Mouse (Mus musculus) hindbrain, postnatal 0 days (tissue): ENCODE data around the gene Syt7. TPM values are rescaled to one million over a fixed set of nuclear protein-coding genes. Genes with fewer than 3 reads are reported as not detected.

Source experiments
- ATAC-seq: fragments of 200-750 bp; cut with Nextera tagmentation; 2 replicates; pipeline ENCODE4 v1.8.0; 2017; ENCODE audit warnings: mild to moderate bottlenecking, moderate TSS enrichment, moderate library complexity
- DNase-seq: peaks from one replicate; pipeline ENCODE4 v3.0.0-alpha.2; 2015; ENCODE audit warnings: low spot score
- H3K27ac ChIP-seq: fragments of 300-500 bp; sonication (generic); 2 replicates; pipeline ENCODE4 v1.5.1; 2014; ENCODE audit warnings: mild to moderate bottlenecking
- H3K27me3 ChIP-seq: fragments of 300-500 bp; sonication (generic); 2 replicates; pipeline ENCODE4 v1.6.1; 2014; ENCODE audit warnings: low read length, mixed read lengths; ENCODE audit not compliant: insufficient read depth
- H3K36me3 ChIP-seq: fragments of 300-500 bp; sonication (generic); 2 replicates; pipeline ENCODE4 v1.6.1; 2014; ENCODE audit warnings: low read length, mixed read lengths; ENCODE audit not compliant: insufficient read depth
- H3K4me1 ChIP-seq: fragments of 300-500 bp; sonication (generic); 2 replicates; pipeline ENCODE4 v1.6.1; 2014; ENCODE audit warnings: antibody characterized with exemption, low read length, mixed read lengths; ENCODE audit not compliant: insufficient read depth
- H3K4me2 ChIP-seq: fragments of 300-500 bp; sonication (generic); 2 replicates; pipeline ENCODE4 v1.6.1; 2014; ENCODE audit warnings: low read depth, mild to moderate bottlenecking, low read length, moderate library complexity, mixed read lengths
- H3K4me3 ChIP-seq: fragments of 300-500 bp; sonication (generic); 2 replicates; pipeline ENCODE4 v1.5.1; 2014; ENCODE audit warnings: low read length
- H3K9ac ChIP-seq: fragments of 300-500 bp; sonication (generic); replicated peaks from 2 replicates; pipeline ENCODE4 v1.6.1; 2014; ENCODE audit warnings: mild to moderate bottlenecking, low read length, moderate library complexity, mixed read lengths
- H3K9me3 ChIP-seq: fragments of 300-500 bp; sonication (generic); 2 replicates; pipeline ENCODE4 v1.6.1; 2016; ENCODE audit warnings: low read length, mixed read lengths
- CTCF ChIP-seq: IDR thresholded peaks from 2 replicates; pipeline ENCODE4 v1.5.1; 2016; ENCODE audit warnings: antibody characterized with exemption, control low read depth, low read depth
- WGBS: fragments of 180-500 bp; shearing (Covaris S2); extraction: QIAGEN DNeasy Blood & Tissue Kit; methylation state at CpG from one replicate; pipeline ENCODE4 v1.1.7; 2014; 5-methylcytosine and 5-hydroxymethylcytosine counted together
- polyA plus RNA-seq: library from polyadenylated mRNA; unstranded; fragments of >200 nt; fragmentation: Nextera tagmentation; extraction: Ambion mirVana; gene quantifications from 2 replicates; pipeline ENCODE4 v1.2.1, GENCODE M21; 2015
- total RNA-seq: library from RNA; depleted of rRNA; stranded (reverse); fragments of >200 nt; gene quantifications from 2 replicates; pipeline ENCODE4 v1.2.3, GENCODE M21; 2014

The Syt7 gene
- total and polyA plus RNA-seq, 2 experiments from 2014 or later = 17.4 to 93.4 TPM

GRCm38 (mm10) chr19:10421986-10422976, 33.4 kb downstream of the Syt7 start:
- TF ChIP-seq CTCF = no peak
- Histone ChIP-seq H3K4me2 (peak overlapping the region; percentile 41), H3K27me3 (no peaks in the 10 kb centered on the region), H3K9me3 (no peaks in the 10 kb centered on the region), H3K4me1 (peaks cover 9% of the 10 kb centered on the region; the same call in 1 of the 2 replicates), H3K9ac (no peak overlapping the region), H3K27ac (no peak overlapping the region), H3K4me3 (no peak overlapping the region), H3K36me3 (no peaks in the 10 kb centered on the region)
- 14% methylated on average over 50 of the region's 53 CpGs for whole genome bisulfite sequencing
- DNase-seq = peak; percentile 17
- ATAC-seq = no peak

GRCm38 (mm10) chr19:10424751-10425150, 35.9 kb downstream of the Syt7 start:
- ATAC-seq (no peak), DNase-seq (no peak)
- Histone ChIP-seq H3K4me3 (no peak overlapping the region), H3K27me3 (no peaks in the 10 kb centered on the region), H3K4me2 (no peak overlapping the region), H3K9me3 (no peaks in the 10 kb centered on the region), H3K4me1 (peaks cover 5% of the 10 kb centered on the region; the same call in 1 of the 2 replicates), H3K9ac (no peak overlapping the region), H3K27ac (no peak overlapping the region), H3K36me3 (no peaks in the 10 kb centered on the region)
- 19% methylated on average over 1 of the region's 1 CpGs for WGBS
- TF ChIP-seq CTCF = no peak

- 50% methylated on average over 13 of the region's 13 CpGs for WGBS
- TF ChIP-seq CTCF = no peak
- no peaks in the 10 kb centered on the region for H3K36me3 ChIP-seq
- no peak overlapping the region for H3K4me3 ChIP-seq
- peaks cover 11% of the 10 kb centered on the region; the same call in 1 of the 2 replicates for H3K4me1 ChIP-seq
- H3K27me3 ChIP-seq = no peaks in the 10 kb centered on the region
- no peak overlapping the region for H3K27ac ChIP-seq
- ATAC-seq = peak; percentile 9; the same call in 1 of the 2 replicates
- H3K9me3 ChIP-seq = no peaks in the 10 kb centered on the region
- H3K4me2 ChIP-seq = no peak overlapping the region
- peak; percentile 6 for DNase-seq
- H3K9ac ChIP-seq = no peak overlapping the region
These were observed 36.8 kb downstream of the Syt7 start for GRCm38 (mm10) chr19:10425484-10426270.

GRCm38 (mm10) chr19:10426312-10426711, 37.4 kb downstream of the Syt7 start:
- Histone ChIP-seq H3K4me3 (no peak overlapping the region), H3K9me3 (no peaks in the 10 kb centered on the region), H3K9ac (no peak overlapping the region), H3K36me3 (no peaks in the 10 kb centered on the region), H3K4me2 (no peak overlapping the region), H3K27ac (no peak overlapping the region), H3K27me3 (no peaks in the 10 kb centered on the region), H3K4me1 (peaks cover 11% of the 10 kb centered on the region; the same call in 1 of the 2 replicates)
- peak; percentile 5 for DNase-seq
- WGBS = 41% methylated on average over 25 of the region's 25 CpGs
- no peak for TF ChIP-seq CTCF
- ATAC-seq = no peak

GRCm38 (mm10) chr19:10426793-10427192, 37.9 kb downstream of the Syt7 start:
- Histone ChIP-seq H3K9me3 (no peaks in the 10 kb centered on the region), H3K36me3 (no peaks in the 10 kb centered on the region), H3K27ac (no peak overlapping the region), H3K4me2 (no peak overlapping the region), H3K27me3 (no peaks in the 10 kb centered on the region), H3K9ac (no peak overlapping the region), H3K4me1 (peaks cover 11% of the 10 kb centered on the region; the same call in 1 of the 2 replicates), H3K4me3 (no peak overlapping the region)
- DNase-seq = peak; percentile 6
- 40% methylated on average over 6 of the region's 6 CpGs for WGBS
- TF ChIP-seq CTCF = no peak
- ATAC-seq = no peak

- Histone ChIP-seq H3K9me3 (no peaks in the 10 kb centered on the region), H3K4me1 (peaks cover 11% of the 10 kb centered on the region; the same call in 1 of the 2 replicates), H3K9ac (no peak overlapping the region), H3K27ac (no peak overlapping the region), H3K4me2 (no peak overlapping the region), H3K27me3 (no peaks in the 10 kb centered on the region), H3K36me3 (no peaks in the 10 kb centered on the region), H3K4me3 (no peak overlapping the region)
- no peak for TF ChIP-seq CTCF
- ATAC-seq (no peak), DNase-seq (peak; percentile 7)
- 71% methylated on average over 9 of the region's 9 CpGs for WGBS
These were observed 38.5 kb downstream of the Syt7 start for GRCm38 (mm10) chr19:10427431-10427830.
